Mouse (Mus musculus) limb, embryonic 15.5 days (tissue): Measurements from ENCODE around the gene Best1. TPM values are rescaled to one million over a fixed set of nuclear protein-coding genes. Genes with fewer than 3 reads are reported as not detected.

Source experiments
- polyA plus RNA-seq: library from polyadenylated mRNA; unstranded; fragments of >200 nt; fragmentation: Nextera tagmentation; extraction: Ambion mirVana; gene quantifications from 2 replicates; pipeline ENCODE4 v1.2.1, GENCODE M21; 2015

The Best1 gene
- polyA plus RNA-seq, 1 experiment from 2014 or later = 1.9 TPM

Other genes starting within 250 kb of the Best1 start
- gene Scgb2a2, start 154.1 kb downstream of the Best1 start, polyA plus RNA-seq = not detected in 2 replicates
- 83.1 and 90.5 TPM in 2 replicates for gene Incenp, start 102.1 kb downstream of the Best1 start, polyA plus RNA-seq
- 1,462 and 1,539 TPM in 2 replicates for gene Fth1, start 21.0 kb downstream of the Best1 start, polyA plus RNA-seq
- 44.8 and 45.1 TPM in 2 replicates for gene Rab3il1, start within 50 bp of the Best1 start, polyA plus RNA-seq
- gene Fads3, start 39.9 kb upstream of the Best1 start, polyA plus RNA-seq = 12.7 and 17.1 TPM in 2 replicates
- 63.8 and 65.8 TPM in 2 replicates for gene Fads2, start 100.1 kb upstream of the Best1 start, polyA plus RNA-seq
- 79.8 and 81.1 TPM in 2 replicates for gene Fads1, start 181.3 kb upstream of the Best1 start, polyA plus RNA-seq
- 379 and 471 TPM in 2 replicates for gene Tmem258, start 202.4 kb upstream of the Best1 start, polyA plus RNA-seq
- 65.9 and 66.7 TPM in 2 replicates for gene Fen1, start 202.5 kb upstream of the Best1 start, polyA plus RNA-seq
- gene Myrf, start 239.1 kb upstream of the Best1 start, polyA plus RNA-seq = 0.55 and 0.60 TPM in 2 replicates